ENCODE assay signal across 11 mouse cellular contexts in genomic region chr4:134677556-134678508, GRCm38 (mm10). TPM values are rescaled to one million over a fixed set of nuclear protein-coding genes. Genes with fewer than 3 reads are reported as not detected.
A peak's percentile ranks its signal among the peaks of the same experiment; 100 is the strongest.
DNase-seq lines count a peak whose midpoint lies in the region; ATAC-seq and TF ChIP-seq lines count a peak whose summit lies in the region.
"Had no signal": no experiment of that assay in that cellular context is flagged by ENCODE, and none has a peak within 500 bp of the region (broad histone marks: within the 10 kb centered on the region; RNA-seq: fewer than 3 reads in every experiment).

No protein-coding gene starts in this region.

- no peak for TF ChIP-seq CTCF in left cerebral cortex, adult 2 months (IDR thresholded peaks at IDR 0.05)

- H3K4me1 ChIP-seq in embryonic facial prominence, embryonic 14.5 days (ENCODE audit: control insufficient read depth, insufficient read depth, low read length): peaks cover 7% of the 10 kb centered on the region
- peaks cover 60% of the 10 kb centered on the region for H3K4me1 ChIP-seq in embryonic facial prominence, embryonic 10.5 days

- H3K9me3 ChIP-seq in embryonic facial prominence, embryonic 14.5 days (ENCODE audit: control insufficient read depth, low read length): no peaks in the 10 kb centered on the region
- no peaks in the 10 kb centered on the region for H3K9me3 ChIP-seq in embryonic facial prominence, embryonic 10.5 days

- peak; percentile 28 for DNase-seq in embryonic facial prominence, embryonic 14.5 days (ENCODE audit: low spot score)
- no peak for DNase-seq in embryonic facial prominence, embryonic 10.5 days (ENCODE audit: low spot score)
- DNase-seq in 3T3-L1 (ENCODE audit: low read depth, low spot score): peak; percentile 21
- peak; percentile 68 to 86 for DNase-seq in cerebellum, postnatal 14 days
- peak; percentile 43 to 63 for DNase-seq in left cerebral cortex, adult 2 months (ENCODE audit: extremely low spot score in 1 of 2, low spot score in 2 of 2)
- no peak for DNase-seq in urinary bladder, postnatal 14 days (ENCODE audit: low spot score)
- DNase-seq in adrenal gland, adult 18-20 months (ENCODE audit: low spot score in 2 of 2): no peak
- DNase-seq in urinary bladder, postnatal 10 days (ENCODE audit: low spot score): no peak
- DNase-seq: adrenal gland, postnatal 10 days; kidney, postnatal 10 days had no signal

- no peaks in the 10 kb centered on the region for H3K27me3 ChIP-seq in embryonic facial prominence, embryonic 14.5 days (replicated peaks; ENCODE audit: control insufficient read depth, insufficient read depth, low read length)
- H3K27me3 ChIP-seq in embryonic facial prominence, embryonic 10.5 days (replicated peaks; ENCODE audit: low read depth, poor library complexity, severe bottlenecking): 0 out of 2 replicates have a peak, but pooled peaks cover 13% of the 10 kb centered on the region

- no peaks in the 10 kb centered on the region for H3K36me3 ChIP-seq in embryonic facial prominence, embryonic 14.5 days (ENCODE audit: control insufficient read depth, insufficient read depth, low read length)
- H3K36me3 ChIP-seq in embryonic facial prominence, embryonic 10.5 days (replicated peaks): no peaks in the 10 kb centered on the region

- no peak overlapping the region for H3K9ac ChIP-seq in embryonic facial prominence, embryonic 14.5 days (ENCODE audit: low read depth, low read length)
- H3K9ac ChIP-seq: liver, embryonic 14.5 days had no signal

- intact Hi-C loops in left cerebral cortex, adult 2 months (cut with DNase I): no loop called here

- H3K4me2 ChIP-seq in embryonic facial prominence, embryonic 14.5 days (ENCODE audit: low read depth, low read length): no peak overlapping the region

- no peak overlapping the region for H3K4me3 ChIP-seq in embryonic facial prominence, embryonic 14.5 days (ENCODE audit: low read depth, low read length)
- no peak overlapping the region for H3K4me3 ChIP-seq in embryonic facial prominence, embryonic 10.5 days
- H3K4me3 ChIP-seq in left cerebral cortex, adult 2 months: no peak overlapping the region

- ATAC-seq in embryonic facial prominence, embryonic 14.5 days (ENCODE audit: low read depth): no peak

- H3K27ac ChIP-seq in embryonic facial prominence, embryonic 14.5 days (replicated peaks; ENCODE audit: low read depth, low read length): no peak overlapping the region
- H3K27ac ChIP-seq in embryonic facial prominence, embryonic 10.5 days (replicated peaks): no peak overlapping the region
- H3K27ac ChIP-seq in left cerebral cortex, adult 2 months: peak overlapping the region; percentile 53; the same call in 1 of the 2 replicates
- H3K27ac ChIP-seq: liver, embryonic 14.5 days had no signal

- 40% methylated on average over 17 of the region's 17 CpGs for WGBS in embryonic facial prominence, embryonic 14.5 days
- 43% methylated on average over 17 of the region's 17 CpGs for WGBS in embryonic facial prominence, embryonic 10.5 days

RNA-seq across cellular contexts. Expression of gene Man1c1, which starts 26.3 kb away (rescaled TPM):
- 5.1 and 6.5 TPM in 2 replicates for polyA plus RNA-seq in embryonic facial prominence, embryonic 14.5 days (2014; fragmentation: Nextera tagmentation; extraction: Ambion mirVana)
- polyA plus RNA-seq in embryonic facial prominence, embryonic 10.5 days (2016; fragmentation: Nextera tagmentation; extraction: Ambion mirVana): 2.6 and 2.8 TPM in 2 replicates
- 10 to 100 TPM; 43.1 to 43.6 TPM for total RNA-seq in left cerebral cortex, adult 2 months (2021)
- total RNA-seq in adrenal gland, adult 18-20 months (2021): 10 to 100 TPM; 14.9 to 20.8 TPM

Comparison
In these comparisons a context has a peak if more than half of its experiments do, and no peak if none do; other contexts are left out.
1. DNase-seq: peak in embryonic facial prominence, embryonic 14.5 days (single experiment), 3T3-L1 (single experiment), cerebellum, postnatal 14 days (2 of 2) and left cerebral cortex, adult 2 months (2 of 2); none in embryonic facial prominence, embryonic 10.5 days (single experiment), urinary bladder, postnatal 14 days (single experiment), adrenal gland, adult 18-20 months (0 of 2) and urinary bladder, postnatal 10 days (single experiment).